Mouse (Mus musculus): ENCODE measurements around the gene 2010005H15Rik.
"Not testable (repeated sequence)": the region's sequence is repeated elsewhere in the genome, so short reads cannot be mapped to it uniquely, and the experiment has no call there.

2010005H15Rik gene

GRCm38 (mm10) chr16:36221168-36221567 is at the start of gene 2010005H15Rik:
Gene 2010005H15Rik, plus strand, starts transcription at chr16:36221468.
- in situ Hi-C loops (cut with MboI; ENCODE audit: unreplicated experiment in 2 of 2), result not testable (repeated sequence)

DNA sequence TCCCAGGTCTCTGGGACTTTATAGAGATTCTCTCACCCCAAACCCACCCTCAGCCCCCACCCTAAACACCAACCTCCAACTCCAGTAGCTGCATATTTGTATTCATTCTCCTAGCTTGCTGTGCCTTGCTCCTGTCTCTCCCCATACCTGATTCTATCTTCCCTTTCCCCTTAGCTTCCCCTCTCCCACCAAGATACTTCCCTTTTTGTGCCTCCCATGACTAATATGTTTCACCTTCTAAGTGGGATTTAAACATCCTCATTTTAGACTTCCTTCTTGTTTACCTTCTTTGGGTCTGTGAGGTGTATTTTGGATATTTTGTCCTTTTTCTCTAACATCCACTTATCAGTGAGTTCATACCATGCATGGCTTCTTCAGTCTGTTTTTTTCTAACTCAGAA is 45.2 kb upstream of the 2010005H15Rik start:
- in situ Hi-C loops (cut with MboI; ENCODE audit: unreplicated experiment in 2 of 2), result no loop called here

GRCm38 (mm10) chr16:36179910-36180309 is 41.4 kb upstream of the 2010005H15Rik start:
- in situ Hi-C loops (cut with MboI; ENCODE audit: unreplicated experiment in 2 of 2), result no loop called here

DNA sequence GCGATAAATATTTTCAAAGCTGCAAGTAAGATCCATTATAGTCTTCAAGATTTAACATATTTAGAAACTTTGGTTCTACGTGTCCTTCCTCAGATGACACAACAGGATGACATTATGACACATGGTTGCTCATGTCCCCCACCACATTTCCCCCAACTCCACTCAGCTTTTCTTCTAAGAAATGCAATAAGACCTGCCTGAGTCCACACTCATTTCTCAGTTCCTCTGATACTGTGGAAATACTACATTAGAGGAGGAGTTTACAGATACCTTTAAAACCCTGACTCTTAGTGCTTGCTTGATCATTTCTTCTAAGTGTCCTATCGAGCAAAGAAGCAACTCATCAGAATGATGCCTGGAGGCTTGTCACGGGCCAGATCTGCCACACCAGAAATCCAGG is 37.4 kb upstream of the 2010005H15Rik start, which contains the start of gene Gm5483:
Gene Gm5483 (plus strand): TSS at position 301 of the 400 bp plus-strand sequence.
- in situ Hi-C loops (cut with MboI; ENCODE audit: unreplicated experiment in 2 of 2), result not testable (repeated sequence)

GRCm38 (mm10) chr16:36199226-36199625 is 22.0 kb upstream of the 2010005H15Rik start:
- in situ Hi-C loops (cut with MboI; ENCODE audit: unreplicated experiment in 2 of 2), result no loop called here

DNA sequence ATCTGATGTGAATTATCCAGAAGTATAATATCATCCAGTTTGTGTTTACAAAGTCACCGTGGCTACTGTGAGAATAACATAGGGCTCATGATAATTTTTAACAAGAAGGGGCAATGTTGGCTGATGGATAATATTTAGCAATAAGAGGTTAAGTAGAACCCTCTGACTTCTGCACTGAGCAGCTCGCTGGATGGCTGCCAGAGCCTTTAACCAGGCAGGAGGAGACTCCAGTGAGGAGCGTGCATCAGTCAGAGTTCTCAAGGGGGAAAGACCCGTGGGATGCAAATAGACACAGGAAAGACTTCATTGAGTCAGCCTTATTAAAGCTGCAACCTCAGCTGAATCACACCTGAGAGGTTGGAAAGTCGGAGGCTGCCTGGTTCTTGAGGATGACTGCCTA is 17.4 kb upstream of the 2010005H15Rik start:
- in situ Hi-C loops (cut with MboI; ENCODE audit: unreplicated experiment in 2 of 2), result no loop called here

DNA sequence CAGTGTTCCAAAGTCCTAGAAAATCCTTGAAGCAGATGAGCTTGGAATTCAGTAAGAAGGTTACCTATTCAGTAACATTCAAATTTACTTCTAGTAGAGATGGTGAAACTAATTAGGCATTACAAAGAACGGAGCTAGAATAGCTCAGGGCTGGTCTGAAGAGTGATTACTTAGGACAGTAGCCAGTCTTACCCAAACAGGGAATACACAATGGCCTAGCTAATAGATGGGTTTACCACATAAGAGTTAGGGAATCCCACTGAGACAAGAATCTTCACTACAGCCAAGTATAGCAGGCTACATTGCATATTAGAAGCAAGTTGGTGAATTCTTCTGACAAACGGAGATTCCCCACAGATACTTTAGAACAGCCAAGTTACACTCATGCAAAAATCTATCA is 15.6 kb upstream of the 2010005H15Rik start:
- in situ Hi-C loops (cut with MboI; ENCODE audit: unreplicated experiment in 2 of 2), result not testable (repeated sequence)

DNA sequence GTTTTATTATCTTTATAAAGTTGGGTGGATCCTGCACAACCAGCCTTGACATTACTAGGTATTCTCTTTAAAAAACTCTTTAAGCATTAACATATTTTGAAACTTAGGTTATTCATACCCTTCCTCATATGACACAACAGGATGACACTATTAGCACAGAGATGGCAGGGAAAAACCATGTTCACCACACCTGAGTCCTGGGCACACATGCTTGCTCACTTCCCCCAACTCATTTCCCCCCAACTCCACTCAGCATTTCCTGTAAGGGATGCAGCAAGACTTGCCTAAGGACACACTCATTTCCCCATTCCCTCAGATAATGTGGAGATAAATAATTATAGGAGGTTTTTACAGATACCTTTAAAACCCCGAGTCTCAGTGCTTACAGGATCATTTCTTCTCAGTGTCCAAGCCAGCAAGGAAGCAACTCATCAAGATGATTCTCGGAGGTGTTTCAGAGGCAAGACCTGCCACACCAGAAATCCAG is 11.3 kb upstream of the 2010005H15Rik start, which contains the start of gene Gm5416:
Gene Gm5416 (plus strand): TSS at position 437 of the 487 bp plus-strand sequence.
- in situ Hi-C loops (cut with MboI; ENCODE audit: unreplicated experiment in 2 of 2), result no loop called here

DNA sequence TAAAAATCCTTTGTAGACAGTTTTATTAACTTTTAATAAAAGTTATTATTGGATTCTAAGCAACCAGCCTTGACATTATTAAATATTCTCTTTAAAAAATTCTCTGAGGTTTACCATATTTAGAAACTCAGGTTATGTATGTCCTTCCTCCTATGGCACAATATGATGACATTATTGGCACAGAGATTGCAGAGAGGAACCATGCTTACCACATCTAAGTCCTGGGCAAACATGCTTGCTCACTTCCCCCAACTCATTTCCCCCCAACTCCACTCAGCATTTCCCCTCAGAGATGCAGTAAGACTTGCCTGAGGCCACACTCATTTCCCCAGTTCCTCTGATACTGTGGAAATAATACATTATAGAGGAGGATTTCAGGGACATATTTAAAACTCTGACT is 39.3 kb downstream of the 2010005H15Rik start:
- in situ Hi-C loops (cut with MboI; ENCODE audit: unreplicated experiment in 2 of 2), result not testable (repeated sequence)

DNA sequence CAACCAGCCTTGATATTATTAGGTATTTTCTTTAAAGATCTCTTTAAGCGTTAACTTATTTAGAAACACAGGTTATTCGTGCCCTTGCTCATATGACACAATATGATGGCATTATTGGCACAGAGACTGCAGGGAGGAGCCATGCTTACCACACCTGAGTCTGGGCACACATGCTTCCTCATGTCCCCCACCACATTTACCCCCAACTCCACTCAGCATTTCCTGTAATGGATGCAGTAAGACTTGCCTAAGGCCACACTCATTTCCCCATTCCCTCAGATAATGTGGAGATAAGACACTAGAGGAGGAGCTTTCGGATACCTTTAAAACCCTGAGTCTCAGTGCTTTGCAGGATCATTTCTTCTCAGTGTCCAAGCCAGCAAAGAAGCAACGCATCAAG is 55.5 kb downstream of the 2010005H15Rik start, which contains the start of gene Stfa1:
Gene Stfa1 (plus strand): TSS at position 156 of the 400 bp plus-strand sequence.
- in situ Hi-C loops (cut with MboI; ENCODE audit: unreplicated experiment in 2 of 2), result not testable (repeated sequence)

DNA sequence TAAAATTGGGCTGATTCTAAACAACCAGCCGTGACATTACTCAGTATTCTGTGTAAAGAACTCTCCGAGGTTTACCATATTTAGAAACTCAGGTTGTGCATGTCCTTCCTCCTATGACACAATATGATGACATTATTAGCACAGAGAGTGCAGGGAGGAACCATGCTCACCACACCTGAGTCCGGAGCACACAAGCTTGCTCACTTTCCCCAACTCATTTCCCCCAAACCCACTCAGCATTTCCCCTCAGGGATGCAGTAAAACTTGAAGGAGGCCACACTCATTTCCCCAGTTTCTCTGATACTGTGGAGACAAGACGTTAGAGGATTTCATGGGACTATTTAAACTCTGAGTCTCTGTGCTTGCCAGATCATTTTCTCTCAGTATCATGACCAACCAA is 67.9 kb downstream of the 2010005H15Rik start:
- in situ Hi-C loops (cut with MboI; ENCODE audit: unreplicated experiment in 2 of 2), result no loop called here
